Mouse (Mus musculus): Measurements from ENCODE around the gene Prpf38b.
A peak's percentile ranks its signal among the peaks of the same experiment; 100 is the strongest.

Gene Prpf38b

DNA sequence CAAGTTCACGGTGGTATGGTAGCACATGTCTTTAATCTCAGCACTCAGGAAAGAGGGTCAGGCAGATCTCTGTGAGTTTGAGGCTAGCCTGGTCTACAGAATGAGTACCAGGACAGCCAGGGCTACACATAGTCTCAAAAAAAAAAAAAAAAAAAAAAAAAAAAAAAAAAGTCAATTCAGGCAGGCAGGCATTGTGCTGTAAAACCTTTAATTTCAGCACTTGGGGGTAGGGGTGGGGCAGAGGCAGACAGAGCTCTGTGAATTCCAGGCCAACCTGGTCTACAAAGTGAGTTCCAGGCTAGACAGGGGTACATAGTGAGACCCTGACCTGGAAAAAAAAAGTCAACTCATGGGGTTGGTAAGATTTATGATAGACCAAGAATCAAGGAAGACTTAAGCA is 53.8 kb downstream of the Prpf38b start:
- DNase-seq: no peak

DNA sequence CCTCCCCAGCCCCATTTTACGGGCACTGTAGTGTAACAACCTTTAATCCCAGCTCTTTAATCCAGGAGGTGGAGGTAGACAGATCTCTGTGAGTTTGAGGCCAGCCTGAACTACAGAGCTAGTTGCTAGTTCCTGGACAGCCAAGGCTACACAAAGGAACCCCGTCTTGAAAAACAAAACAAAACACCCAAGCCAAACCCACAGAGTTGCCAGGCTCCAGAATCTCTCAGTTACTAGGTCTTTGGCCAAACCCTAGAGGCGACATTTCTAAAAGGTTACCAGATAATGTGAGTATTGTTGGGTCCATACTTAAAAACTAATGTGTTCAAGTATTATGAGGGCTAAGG is 54.4 kb downstream of the Prpf38b start:
- DNase-seq: no peak

DNA sequence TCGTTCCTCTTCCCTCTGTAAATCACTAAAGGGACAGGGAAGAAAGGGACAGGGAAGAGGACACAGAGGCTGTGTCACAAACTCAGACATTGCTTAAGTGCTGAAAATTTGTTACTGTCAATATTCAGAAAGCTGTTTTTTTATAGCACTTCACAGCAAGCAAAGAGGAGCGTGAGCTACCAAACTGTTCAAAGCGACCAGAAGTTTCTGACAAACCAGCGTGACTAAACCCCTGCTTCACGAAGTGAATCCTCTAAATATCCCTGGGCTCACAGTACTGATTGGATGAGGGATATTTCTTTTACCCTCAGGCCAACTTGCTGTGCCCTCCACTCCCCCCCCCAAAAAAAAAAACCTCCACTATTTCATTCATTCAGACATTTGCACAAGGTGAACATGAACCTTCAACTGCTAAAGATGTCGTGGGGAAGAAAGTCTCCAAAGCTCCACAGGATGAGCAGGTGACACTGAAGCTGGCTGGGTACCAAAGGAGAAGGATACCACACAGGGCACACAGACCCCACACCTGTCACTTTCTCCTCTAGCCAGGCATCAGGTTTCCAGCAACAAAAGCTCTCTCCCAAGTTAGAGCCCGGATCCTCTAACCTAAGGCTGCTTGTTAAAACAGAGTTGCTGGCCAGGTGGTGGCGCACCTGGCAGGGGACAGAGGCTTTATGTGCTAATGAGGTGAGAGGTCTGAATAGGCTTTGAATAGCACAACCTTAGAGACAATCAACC is 55.0 kb downstream of the Prpf38b start:
- DNase-seq: no peak

DNA sequence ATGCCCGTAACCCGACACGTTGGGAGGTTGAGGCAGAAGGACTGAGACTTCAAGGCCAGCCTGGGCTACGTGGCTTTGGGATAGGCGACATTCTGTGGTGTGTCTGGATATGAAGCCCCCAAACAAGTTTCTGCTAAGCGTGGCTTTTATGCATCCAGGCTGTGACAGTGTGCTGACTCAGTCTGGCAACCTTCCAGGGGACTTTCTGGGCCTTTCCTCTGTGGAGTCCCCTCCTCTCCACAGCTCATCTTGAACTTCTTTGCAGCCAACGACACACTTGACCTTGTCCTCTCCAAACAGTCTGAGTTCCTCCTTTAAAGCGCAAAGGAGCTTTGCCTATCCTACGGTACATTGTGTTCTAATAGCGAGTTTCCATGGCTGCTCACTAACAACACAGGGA is 55.7 kb downstream of the Prpf38b start:
- DNase-seq: peak; percentile 37

DNA sequence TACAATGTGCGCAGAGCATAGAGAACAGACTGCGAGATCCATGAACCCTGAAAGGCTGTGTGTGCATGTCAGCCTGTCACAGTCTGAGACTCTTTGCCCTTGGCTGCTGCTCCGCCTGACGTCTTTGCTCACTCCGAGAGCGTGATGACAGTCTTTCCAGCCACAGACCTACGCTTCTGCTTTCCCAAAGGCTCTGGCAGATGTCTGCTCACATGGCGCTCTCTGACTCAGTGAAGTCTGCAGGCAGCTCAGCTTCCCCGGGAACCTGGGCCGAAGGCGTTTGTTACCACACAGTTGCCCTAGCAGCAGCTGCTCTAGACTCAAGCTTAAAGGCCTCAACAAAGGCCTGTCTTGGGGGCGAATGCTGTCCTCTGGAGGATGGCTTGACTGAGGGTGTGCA is 56.2 kb downstream of the Prpf38b start:
- peak; percentile 94 for DNase-seq

DNA sequence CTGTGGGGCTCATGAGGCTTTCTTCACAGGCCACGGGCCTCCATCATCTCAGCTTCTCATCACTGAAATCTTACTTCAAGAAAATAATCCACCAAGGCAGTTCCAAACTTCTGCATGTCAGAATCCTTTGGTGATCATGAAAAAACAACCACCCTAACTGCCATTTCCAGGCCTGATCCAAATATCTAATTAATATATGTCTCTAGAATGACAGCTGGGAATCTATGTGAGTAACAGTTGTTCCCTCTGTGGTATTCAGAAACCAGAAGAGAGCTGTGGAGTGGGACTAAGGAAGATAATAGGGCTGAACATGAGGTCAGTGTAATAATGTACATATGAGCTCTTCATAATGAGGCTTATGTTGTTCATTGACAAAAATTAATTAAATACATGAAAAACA is 58.3 kb downstream of the Prpf38b start:
- no peak for DNase-seq

Measured in right cerebral cortex, adult 18-20 months (tissue).